Mouse (Mus musculus): ENCODE results near the gene Fgfrl1. TPM values are rescaled to one million over a fixed set of nuclear protein-coding genes. Genes with fewer than 3 reads are reported as not detected.

Fgfrl1 gene
- polyA plus RNA-seq, 1 experiment from 2014 or later, result 22.0 TPM

DNA sequence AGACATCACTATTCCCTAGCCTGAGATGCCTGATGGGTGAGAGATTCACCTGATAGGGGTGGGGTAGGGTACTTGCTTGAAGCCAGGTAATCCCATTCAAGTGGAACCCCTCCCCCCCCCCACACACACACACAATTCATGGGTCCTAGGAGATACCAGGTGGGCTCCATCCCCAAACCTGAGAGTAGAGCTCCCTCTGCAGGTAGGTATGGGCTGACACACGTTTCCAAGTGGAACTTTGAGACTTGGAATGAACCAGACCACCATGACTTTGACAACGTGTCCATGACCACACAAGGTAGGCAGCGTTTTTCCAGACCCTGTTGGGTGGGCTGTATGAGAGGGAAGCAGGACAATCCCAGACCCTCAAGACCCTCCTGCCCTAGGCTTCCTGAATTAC lies 12.3 kb upstream of the Fgfrl1 start:
- Histone ChIP-seq H3K36me3 (ENCODE audit: control insufficient read depth, insufficient read depth, low read length) (no peaks in the 10 kb centered on the region), H3K4me3 (ENCODE audit: low read depth, low read length) (no peak overlapping the region), H3K27me3 (ENCODE audit: control insufficient read depth, insufficient read depth, low read length) (no peaks in the 10 kb centered on the region), H3K9me3 (ENCODE audit: control insufficient read depth, low read length) (no peaks in the 10 kb centered on the region), H3K4me1 (replicated peaks; ENCODE audit: control insufficient read depth, insufficient read depth, low read length) (peaks cover 11% of the 10 kb centered on the region; the same call in 1 of the 2 replicates), H3K27ac (ENCODE audit: low read depth, low read length) (no peak overlapping the region), H3K4me2 (ENCODE audit: low read depth, low read length, severe bottlenecking) (no peak overlapping the region), H3K9ac (ENCODE audit: low read length) (no peak overlapping the region)
- WGBS, result 54% methylated on average over 3 of the region's 3 CpGs
- DNase-seq (ENCODE audit: low spot score) (no peak), ATAC-seq (replicated peaks; ENCODE audit: low FRiP score) (no peak)

DNA sequence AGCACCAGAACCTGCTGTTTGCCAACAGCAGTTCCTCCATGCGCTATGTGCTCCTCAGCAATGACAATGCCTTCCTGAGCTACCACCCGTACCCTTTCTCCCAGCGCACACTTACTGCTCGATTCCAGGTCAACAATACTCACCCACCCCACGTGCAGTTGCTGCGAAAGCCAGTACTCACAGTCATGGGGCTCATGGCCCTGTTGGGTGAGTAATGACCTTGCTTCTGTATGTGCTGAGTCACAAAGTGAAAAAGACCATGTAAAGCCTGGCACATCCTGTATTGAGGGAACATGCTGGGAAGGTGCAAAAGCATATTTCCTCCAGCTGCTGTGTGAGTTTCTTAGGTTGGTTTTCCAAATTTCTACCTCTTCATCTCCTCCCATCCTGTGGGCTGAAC lies 11.3 kb upstream of the Fgfrl1 start:
- no peak overlapping the region for H3K27ac ChIP-seq (ENCODE audit: low read depth, low read length)
- peaks cover 11% of the 10 kb centered on the region; the same call in 1 of the 2 replicates for H3K4me1 ChIP-seq (replicated peaks; ENCODE audit: control insufficient read depth, insufficient read depth, low read length)
- H3K4me3 ChIP-seq (ENCODE audit: low read depth, low read length), result no peak overlapping the region
- no peaks in the 10 kb centered on the region for H3K27me3 ChIP-seq (ENCODE audit: control insufficient read depth, insufficient read depth, low read length)
- H3K9ac ChIP-seq (ENCODE audit: low read length), result no peak overlapping the region
- H3K36me3 ChIP-seq (ENCODE audit: control insufficient read depth, insufficient read depth, low read length), result no peaks in the 10 kb centered on the region
- no peaks in the 10 kb centered on the region for H3K9me3 ChIP-seq (ENCODE audit: control insufficient read depth, low read length)
- 90% methylated on average over 6 of the region's 6 CpGs for WGBS
- DNase-seq (ENCODE audit: low spot score) (no peak), ATAC-seq (replicated peaks; ENCODE audit: low FRiP score) (no peak)
- H3K4me2 ChIP-seq (ENCODE audit: low read depth, low read length, severe bottlenecking), result no peak overlapping the region

DNA sequence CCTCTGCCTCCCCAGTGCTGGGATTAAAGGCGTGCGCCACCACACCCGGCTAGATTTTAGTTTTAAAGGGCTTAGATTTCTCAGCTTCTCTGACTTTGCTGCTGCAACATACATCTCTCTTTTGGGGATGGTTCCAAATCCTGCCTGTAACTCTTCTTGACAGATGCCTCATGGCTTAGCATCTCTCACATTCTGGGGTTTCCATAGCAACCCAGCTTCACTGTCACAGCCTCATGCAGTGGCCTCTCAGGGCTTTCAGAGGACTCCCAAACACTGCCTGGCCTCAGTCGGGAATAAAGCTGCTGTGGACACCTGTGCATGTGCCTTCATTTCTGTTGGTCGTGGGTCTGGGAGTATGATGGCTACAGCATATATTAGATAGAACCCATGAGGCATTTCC lies 3.1 kb upstream of the Fgfrl1 start:
- WGBS, result 79% methylated on average over 5 of the region's 5 CpGs
- no peaks in the 10 kb centered on the region for H3K9me3 ChIP-seq (ENCODE audit: control insufficient read depth, low read length)
- H3K9ac ChIP-seq (ENCODE audit: low read length), result no peak overlapping the region
- no peaks in the 10 kb centered on the region for H3K36me3 ChIP-seq (ENCODE audit: control insufficient read depth, insufficient read depth, low read length)
- no peak overlapping the region for H3K27ac ChIP-seq (ENCODE audit: low read depth, low read length)
- no peak for ATAC-seq (replicated peaks; ENCODE audit: low FRiP score)
- H3K4me2 ChIP-seq (ENCODE audit: low read depth, low read length, severe bottlenecking), result no peak overlapping the region
- no peak for DNase-seq (ENCODE audit: low spot score)
- H3K4me3 ChIP-seq (ENCODE audit: low read depth, low read length), result no peak overlapping the region
- H3K4me1 ChIP-seq (replicated peaks; ENCODE audit: control insufficient read depth, insufficient read depth, low read length), result peaks cover 4% of the 10 kb centered on the region; the same call in 1 of the 2 replicates
- peaks cover 4% of the 10 kb centered on the region for H3K27me3 ChIP-seq (ENCODE audit: control insufficient read depth, insufficient read depth, low read length)

DNA sequence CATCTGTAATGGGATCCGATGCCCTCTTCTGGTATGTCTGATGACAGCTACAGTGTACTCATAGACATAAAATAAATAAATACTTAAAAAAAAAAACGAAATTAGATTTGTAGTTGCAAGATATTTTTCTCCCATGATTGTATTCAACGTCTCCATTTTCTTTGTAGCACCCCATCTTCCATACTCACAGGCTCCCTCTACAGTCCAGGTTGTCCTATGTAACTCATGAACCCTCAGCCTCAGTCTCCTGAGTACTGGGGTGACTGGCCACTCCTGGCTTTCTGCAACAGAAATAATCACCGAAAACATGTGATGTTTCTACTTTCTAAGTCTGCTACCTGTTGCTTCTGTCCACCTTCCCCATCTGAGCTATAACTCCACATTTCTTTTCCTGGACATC lies 1.0 kb upstream of the Fgfrl1 start:
- Histone ChIP-seq H3K27ac (ENCODE audit: low read depth, low read length) (no peak overlapping the region), H3K4me1 (replicated peaks; ENCODE audit: control insufficient read depth, insufficient read depth, low read length) (peaks cover 10% of the 10 kb centered on the region; the same call in 1 of the 2 replicates), H3K9ac (ENCODE audit: low read length) (no peak overlapping the region), H3K4me2 (ENCODE audit: low read depth, low read length, severe bottlenecking) (no peak overlapping the region), H3K36me3 (ENCODE audit: control insufficient read depth, insufficient read depth, low read length) (no peaks in the 10 kb centered on the region), H3K27me3 (ENCODE audit: control insufficient read depth, insufficient read depth, low read length) (peaks cover 4% of the 10 kb centered on the region), H3K4me3 (ENCODE audit: low read depth, low read length) (no peak overlapping the region), H3K9me3 (ENCODE audit: control insufficient read depth, low read length) (no peaks in the 10 kb centered on the region)
- ATAC-seq (replicated peaks; ENCODE audit: low FRiP score) (no peak), DNase-seq (ENCODE audit: low spot score) (no peak)
- WGBS, result 78% methylated on average over 4 of the region's 4 CpGs

DNA sequence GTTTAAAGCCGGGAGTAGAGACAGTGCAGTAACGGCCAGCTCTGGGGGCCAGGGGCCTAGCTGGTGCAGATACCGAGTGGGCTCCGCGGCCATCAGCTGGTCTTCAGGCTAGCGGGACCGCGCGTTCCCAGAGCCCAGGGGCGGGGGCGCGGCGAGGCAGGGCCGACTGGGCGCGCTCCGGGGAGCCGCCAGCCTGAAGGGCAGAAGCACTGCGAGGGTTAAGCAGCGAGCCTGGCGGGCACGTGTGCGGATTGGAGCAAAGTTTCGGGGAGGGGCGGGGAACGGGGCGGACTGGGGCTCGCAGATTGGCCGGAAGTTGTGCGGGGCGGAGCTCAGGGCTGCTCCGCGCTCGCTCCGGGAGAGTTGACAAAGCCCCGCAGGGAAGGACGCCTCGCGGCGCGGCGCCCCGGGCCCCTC lies 1.7 kb downstream of the Fgfrl1 start:
- Histone ChIP-seq H3K9ac (ENCODE audit: low read length) (peak overlapping the region; percentile 78), H3K4me2 (ENCODE audit: low read depth, low read length, severe bottlenecking) (peak overlapping the region; percentile 78), H3K9me3 (ENCODE audit: control insufficient read depth, low read length) (no peaks in the 10 kb centered on the region), H3K4me3 (ENCODE audit: low read depth, low read length) (peak overlapping the region; percentile 96), H3K36me3 (ENCODE audit: control insufficient read depth, insufficient read depth, low read length) (no peaks in the 10 kb centered on the region), H3K27ac (ENCODE audit: low read depth, low read length) (no peak overlapping the region), H3K27me3 (ENCODE audit: control insufficient read depth, insufficient read depth, low read length) (peaks cover 4% of the 10 kb centered on the region), H3K4me1 (replicated peaks; ENCODE audit: control insufficient read depth, insufficient read depth, low read length) (peaks cover 25% of the 10 kb centered on the region)
- 0% methylated on average over 22 of the region's 43 CpGs for WGBS
- DNase-seq (ENCODE audit: low spot score) (peak; percentile 95), ATAC-seq (replicated peaks; ENCODE audit: low FRiP score) (peak; percentile 94)

DNA sequence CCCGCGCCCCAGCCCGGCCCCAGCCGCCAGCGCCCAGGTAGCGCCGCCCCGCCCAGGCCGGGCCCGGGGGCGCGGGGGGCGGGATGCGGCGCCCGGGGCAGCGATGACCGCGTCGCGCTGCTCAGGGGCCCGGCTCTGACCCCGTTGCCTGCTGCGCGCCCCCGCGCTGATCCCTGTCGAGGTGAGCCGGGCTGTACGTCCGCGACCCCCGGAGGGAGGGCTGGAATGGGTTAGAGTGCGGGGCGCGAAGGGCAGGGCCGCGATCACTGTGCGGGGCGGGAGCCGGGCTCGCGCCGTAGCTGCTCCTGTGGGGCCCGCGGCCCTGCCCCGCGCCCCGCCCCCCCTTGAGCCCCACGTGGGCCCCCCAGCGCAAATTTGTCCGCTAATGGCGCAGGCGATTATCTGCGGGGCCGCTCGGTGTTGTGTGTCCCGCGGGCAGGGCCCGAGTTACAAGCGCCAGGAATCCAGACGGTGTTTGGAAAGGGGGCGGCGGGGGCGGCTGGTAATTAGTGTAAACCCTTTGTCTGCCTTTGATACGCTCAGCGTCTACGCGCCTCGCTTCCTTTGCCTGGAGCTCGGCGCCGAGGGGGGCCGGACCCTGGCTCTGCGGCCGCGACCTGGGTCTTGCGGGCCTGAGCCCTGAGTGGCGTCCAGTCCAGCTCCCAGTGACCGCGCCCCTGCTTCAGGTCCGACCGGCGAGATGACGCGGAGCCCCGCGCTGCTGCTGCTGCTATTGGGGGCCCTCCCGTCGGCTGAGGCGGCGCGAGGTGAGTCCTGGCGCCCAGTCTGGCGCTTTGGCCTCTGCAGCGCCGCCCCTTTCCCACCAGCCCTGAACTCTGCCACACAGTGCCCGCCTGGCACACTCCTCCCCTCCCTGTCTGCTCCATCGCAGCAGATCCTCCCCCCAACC lies 2.4 kb downstream of the Fgfrl1 start:
- H3K9ac ChIP-seq (ENCODE audit: low read length), result peak overlapping the region; percentile 78
- peak; percentile 75 for DNase-seq (ENCODE audit: low spot score)
- under 1% methylated on average over 85 of the region's 99 CpGs for WGBS
- ATAC-seq (replicated peaks; ENCODE audit: low FRiP score), result peak; percentile 67
- peak overlapping the region; percentile 78 for H3K4me2 ChIP-seq (ENCODE audit: low read depth, low read length, severe bottlenecking)
- H3K27ac ChIP-seq (ENCODE audit: low read depth, low read length), result peak overlapping the region; percentile 41; the same call in 1 of the 2 replicates
- H3K36me3 ChIP-seq (ENCODE audit: control insufficient read depth, insufficient read depth, low read length), result no peaks in the 10 kb centered on the region
- H3K9me3 ChIP-seq (ENCODE audit: control insufficient read depth, low read length), result no peaks in the 10 kb centered on the region
- peak overlapping the region; percentile 96 for H3K4me3 ChIP-seq (ENCODE audit: low read depth, low read length)
- H3K27me3 ChIP-seq (ENCODE audit: control insufficient read depth, insufficient read depth, low read length), result peaks cover 4% of the 10 kb centered on the region
- H3K4me1 ChIP-seq (replicated peaks; ENCODE audit: control insufficient read depth, insufficient read depth, low read length), result peaks cover 25% of the 10 kb centered on the region

DNA sequence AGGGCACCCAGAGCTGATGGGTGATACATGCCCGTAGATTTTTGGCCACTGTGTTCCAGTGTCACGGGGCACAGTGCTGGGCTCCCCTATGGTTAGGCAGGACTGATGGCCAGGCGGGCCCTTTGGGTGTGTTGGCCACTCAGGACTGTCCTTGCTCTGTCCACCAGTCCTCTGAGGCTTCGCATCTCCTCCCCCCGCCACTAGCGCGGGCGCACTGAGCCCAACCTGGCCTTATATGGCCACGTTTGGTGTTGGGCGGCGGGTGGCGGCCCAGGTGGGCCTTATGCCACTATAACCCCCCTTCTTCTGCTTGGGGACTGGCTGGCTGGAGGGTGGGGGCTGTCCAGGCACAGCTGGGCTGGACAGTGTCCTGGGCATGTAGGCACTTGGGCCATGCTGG lies 3.7 kb downstream of the Fgfrl1 start:
- H3K4me1 ChIP-seq (replicated peaks; ENCODE audit: control insufficient read depth, insufficient read depth, low read length), result peaks cover 25% of the 10 kb centered on the region
- H3K9me3 ChIP-seq (ENCODE audit: control insufficient read depth, low read length), result no peaks in the 10 kb centered on the region
- no peak overlapping the region for H3K9ac ChIP-seq (ENCODE audit: low read length)
- no peak for DNase-seq (ENCODE audit: low spot score)
- 0 out of 2 replicates have a peak overlapping the region, but pooled peaks have one; percentile 78 for H3K4me2 ChIP-seq (ENCODE audit: low read depth, low read length, severe bottlenecking)
- no peak overlapping the region for H3K27ac ChIP-seq (ENCODE audit: low read depth, low read length)
- no peak overlapping the region for H3K4me3 ChIP-seq (ENCODE audit: low read depth, low read length)
- peaks cover 4% of the 10 kb centered on the region for H3K27me3 ChIP-seq (ENCODE audit: control insufficient read depth, insufficient read depth, low read length)
- 89% methylated on average over 12 of the region's 12 CpGs for WGBS
- ATAC-seq (replicated peaks; ENCODE audit: low FRiP score), result no peak
- no peaks in the 10 kb centered on the region for H3K36me3 ChIP-seq (ENCODE audit: control insufficient read depth, insufficient read depth, low read length)

DNA sequence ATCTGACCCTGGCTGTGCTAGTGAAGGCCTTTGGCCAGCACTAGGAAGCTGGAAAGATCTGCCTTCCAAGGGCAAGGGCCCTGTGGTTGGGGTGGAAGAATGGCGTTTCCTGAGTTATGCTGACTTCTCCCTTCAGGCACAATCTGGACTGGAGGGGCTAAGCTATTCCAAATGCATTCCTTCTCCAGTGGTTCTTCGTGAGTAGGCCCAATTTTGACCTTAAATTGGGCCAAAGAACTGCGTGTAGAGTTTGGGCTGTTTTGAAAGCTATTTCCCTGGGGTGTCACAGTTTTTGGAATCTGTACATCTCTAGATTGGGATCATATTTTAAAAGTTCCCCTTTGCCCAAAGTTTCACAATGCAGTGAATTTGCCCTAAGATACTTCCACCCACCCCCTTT lies 4.4 kb downstream of the Fgfrl1 start:
- Histone ChIP-seq H3K27ac (ENCODE audit: low read depth, low read length) (no peak overlapping the region), H3K36me3 (ENCODE audit: control insufficient read depth, insufficient read depth, low read length) (no peaks in the 10 kb centered on the region; the same call in 1 of the 2 replicates), H3K9me3 (ENCODE audit: control insufficient read depth, low read length) (no peaks in the 10 kb centered on the region), H3K4me2 (ENCODE audit: low read depth, low read length, severe bottlenecking) (no peak overlapping the region), H3K4me1 (replicated peaks; ENCODE audit: control insufficient read depth, insufficient read depth, low read length) (peaks cover 25% of the 10 kb centered on the region), H3K4me3 (ENCODE audit: low read depth, low read length) (no peak overlapping the region), H3K9ac (ENCODE audit: low read length) (no peak overlapping the region), H3K27me3 (ENCODE audit: control insufficient read depth, insufficient read depth, low read length) (peaks cover 4% of the 10 kb centered on the region)
- DNase-seq (ENCODE audit: low spot score), result no peak
- 76% methylated on average over 3 of the region's 3 CpGs for WGBS
- no peak for ATAC-seq (replicated peaks; ENCODE audit: low FRiP score)
